Mouse (Mus musculus): ENCODE measurements around the gene Ctnna3. TPM values are rescaled to one million over a fixed set of nuclear protein-coding genes. Genes with fewer than 3 reads are reported as not detected.
A peak's percentile ranks its signal among the peaks of the same experiment; 100 is the strongest.

The Ctnna3 gene
- polyA plus RNA-seq, 1 experiment from 2014 or later = 1.7 TPM

DNA sequence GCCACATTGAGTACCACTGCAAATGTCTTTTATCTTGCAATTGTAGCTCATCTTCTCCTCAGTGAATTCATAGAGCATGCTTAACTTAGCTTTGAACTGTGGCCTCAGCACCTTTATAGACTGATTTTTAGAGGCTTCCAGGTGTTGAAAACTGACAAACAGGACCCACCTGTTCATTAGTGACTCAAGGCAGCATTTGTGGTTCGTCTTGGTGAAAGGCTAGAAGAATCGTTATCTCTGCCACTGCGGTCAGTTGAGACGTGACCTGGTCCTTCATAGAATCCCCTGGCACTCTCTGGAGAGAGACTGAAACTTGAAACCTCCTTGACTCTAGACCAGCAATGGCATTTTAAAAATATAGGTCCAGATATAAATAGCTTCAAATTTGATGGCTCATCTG is 96.1 kb downstream of the Ctnna3 start:
- DNase-seq (ENCODE audit: low spot score) (no peak), ATAC-seq (replicated peaks; ENCODE audit: low FRiP score, low TSS enrichment, low read depth) (no peak)
- no peak overlapping the region for H3K9ac ChIP-seq (ENCODE audit: low read length)
- H3K9me3 ChIP-seq (ENCODE audit: control insufficient read depth, low read length) = no peaks in the 10 kb centered on the region
- H3K4me3 ChIP-seq (ENCODE audit: low read depth, low read length) = no peak overlapping the region
- no peaks in the 10 kb centered on the region for H3K36me3 ChIP-seq (ENCODE audit: control insufficient read depth, insufficient read depth, low read length)
- H3K27me3 ChIP-seq (replicated peaks; ENCODE audit: control insufficient read depth, insufficient read depth, low read length) = no peaks in the 10 kb centered on the region
- no peak overlapping the region for H3K27ac ChIP-seq (ENCODE audit: low read depth)
- no peak overlapping the region for H3K4me2 ChIP-seq (ENCODE audit: low read length)
- WGBS = 70% methylated on average over 4 of the region's 4 CpGs
- no peaks in the 10 kb centered on the region for H3K4me1 ChIP-seq (replicated peaks; ENCODE audit: control insufficient read depth, insufficient read depth, low read length)

DNA sequence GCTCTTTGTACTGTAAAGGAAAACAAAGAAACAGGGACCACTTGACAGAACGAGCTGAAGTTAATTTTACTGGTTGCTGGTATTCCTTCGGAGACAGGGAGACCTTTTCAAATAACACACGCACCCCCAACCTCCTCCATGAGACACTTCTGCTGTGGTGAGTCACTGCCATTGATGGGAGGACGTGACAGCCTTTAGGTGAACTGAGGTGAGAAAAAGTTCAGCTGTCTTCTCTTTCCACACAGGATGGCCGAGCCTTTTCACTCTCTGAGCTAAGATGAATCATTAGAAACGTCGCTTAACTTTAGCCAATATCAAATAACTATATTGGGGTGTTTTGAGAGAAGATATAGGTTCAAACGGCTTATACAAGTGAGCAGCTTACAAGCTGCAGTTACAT is 102.5 kb downstream of the Ctnna3 start:
- WGBS = 70% methylated on average over 8 of the region's 8 CpGs

DNA sequence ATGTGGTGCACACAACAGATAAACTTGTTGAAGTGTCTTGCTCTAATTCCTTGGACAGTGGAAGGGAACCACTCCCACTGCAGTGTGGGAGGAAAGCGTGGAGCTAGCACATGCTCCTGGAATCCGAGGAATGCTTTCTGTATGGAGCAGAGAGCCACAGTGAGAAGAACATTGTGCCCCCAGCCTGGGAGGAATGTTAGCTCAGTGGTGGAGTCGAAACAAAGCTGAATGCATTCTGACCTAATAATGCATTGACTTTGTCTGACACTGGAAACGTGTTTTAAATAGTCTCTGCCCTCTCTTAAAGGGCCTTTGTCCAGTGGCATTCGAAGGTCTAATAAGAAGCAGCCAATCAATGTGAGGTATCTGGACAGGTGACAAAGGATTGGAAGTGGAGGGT is 111.9 kb downstream of the Ctnna3 start:
- H3K27ac ChIP-seq (ENCODE audit: low read depth) = peak overlapping the region; percentile 54; the same call in 1 of the 2 replicates
- no peak overlapping the region for H3K4me2 ChIP-seq (ENCODE audit: low read length)
- H3K9ac ChIP-seq (ENCODE audit: low read length) = no peak overlapping the region
- H3K36me3 ChIP-seq (ENCODE audit: control insufficient read depth, insufficient read depth, low read length) = no peaks in the 10 kb centered on the region
- no peaks in the 10 kb centered on the region for H3K9me3 ChIP-seq (ENCODE audit: control insufficient read depth, low read length)
- DNase-seq (ENCODE audit: low spot score) (peak; percentile 54), ATAC-seq (replicated peaks; ENCODE audit: low FRiP score, low TSS enrichment, low read depth) (0 out of 2 replicates have a peak, but pooled peaks have one; percentile 47)
- H3K27me3 ChIP-seq (replicated peaks; ENCODE audit: control insufficient read depth, insufficient read depth, low read length) = no peaks in the 10 kb centered on the region
- H3K4me1 ChIP-seq (replicated peaks; ENCODE audit: control insufficient read depth, insufficient read depth, low read length) = no peaks in the 10 kb centered on the region; the same call in 1 of the 2 replicates
- no peak overlapping the region for H3K4me3 ChIP-seq (ENCODE audit: low read depth, low read length)
- 17% methylated on average over 5 of the region's 5 CpGs for WGBS

More for the DNA sequence above, 102.5 kb downstream of the Ctnna3 start:
- H3K9me3 ChIP-seq (ENCODE audit: control insufficient read depth, low read length) = no peaks in the 10 kb centered on the region
- ATAC-seq (replicated peaks; ENCODE audit: low FRiP score, low TSS enrichment, low read depth) (no peak), DNase-seq (ENCODE audit: low spot score) (no peak)
- H3K4me2 ChIP-seq (ENCODE audit: low read length) = no peak overlapping the region
- no peaks in the 10 kb centered on the region for H3K27me3 ChIP-seq (replicated peaks; ENCODE audit: control insufficient read depth, insufficient read depth, low read length)
- H3K4me1 ChIP-seq (replicated peaks; ENCODE audit: control insufficient read depth, insufficient read depth, low read length) = no peaks in the 10 kb centered on the region
- H3K27ac ChIP-seq (ENCODE audit: low read depth) = no peak overlapping the region
- no peak overlapping the region for H3K4me3 ChIP-seq (ENCODE audit: low read depth, low read length)
- H3K36me3 ChIP-seq (ENCODE audit: control insufficient read depth, insufficient read depth, low read length) = no peaks in the 10 kb centered on the region
- no peak overlapping the region for H3K9ac ChIP-seq (ENCODE audit: low read length)

DNA sequence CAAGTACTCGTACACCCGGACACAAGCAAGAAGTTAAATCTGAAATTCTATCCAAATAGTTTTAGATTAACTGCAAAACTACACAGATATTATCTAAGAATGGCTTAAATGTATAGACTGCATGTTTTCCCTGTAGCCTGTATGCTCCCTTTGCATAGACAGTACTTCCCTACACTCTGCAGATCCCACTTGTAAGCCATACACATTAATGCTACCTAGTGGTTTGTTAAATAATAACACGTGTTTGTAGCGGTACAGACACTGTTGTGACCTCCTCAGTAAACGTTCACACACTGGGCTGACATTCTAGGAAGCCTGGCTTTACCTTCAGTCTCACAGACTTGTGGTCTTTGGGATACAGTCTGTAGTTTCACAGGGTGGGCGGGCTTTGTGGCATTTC is 112.6 kb downstream of the Ctnna3 start:
- Histone ChIP-seq H3K27me3 (replicated peaks; ENCODE audit: control insufficient read depth, insufficient read depth, low read length) (no peaks in the 10 kb centered on the region), H3K36me3 (ENCODE audit: control insufficient read depth, insufficient read depth, low read length) (no peaks in the 10 kb centered on the region), H3K4me2 (ENCODE audit: low read length) (no peak overlapping the region), H3K4me3 (ENCODE audit: low read depth, low read length) (no peak overlapping the region), H3K27ac (ENCODE audit: low read depth) (no peak overlapping the region), H3K4me1 (replicated peaks; ENCODE audit: control insufficient read depth, insufficient read depth, low read length) (no peaks in the 10 kb centered on the region; the same call in 1 of the 2 replicates), H3K9me3 (ENCODE audit: control insufficient read depth, low read length) (no peaks in the 10 kb centered on the region), H3K9ac (ENCODE audit: low read length) (no peak overlapping the region)
- ATAC-seq (replicated peaks; ENCODE audit: low FRiP score, low TSS enrichment, low read depth) = no peak
- DNase-seq (ENCODE audit: low spot score) = no peak
- WGBS = 57% methylated on average over 6 of the region's 6 CpGs

DNA sequence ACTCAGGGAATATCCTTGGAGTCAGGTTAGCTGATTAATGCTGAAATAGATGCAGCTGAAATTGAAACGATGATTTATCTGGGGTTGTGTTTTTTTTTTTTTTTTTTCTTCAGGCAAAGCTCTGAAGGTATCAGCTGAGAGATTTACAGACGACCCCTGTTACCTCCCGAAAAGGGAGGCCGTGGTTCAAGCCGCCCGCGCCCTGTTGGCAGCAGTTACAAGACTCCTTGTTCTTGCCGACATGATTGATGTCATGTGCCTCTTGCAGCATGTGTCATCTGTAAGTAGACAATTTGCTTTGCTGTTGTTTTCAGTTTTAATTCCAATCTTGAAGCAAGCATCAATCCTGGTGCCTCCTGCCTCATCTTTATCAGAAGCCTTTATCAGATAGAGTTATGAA is 136.8 kb downstream of the Ctnna3 start:
- Histone ChIP-seq H3K27me3 (replicated peaks; ENCODE audit: control insufficient read depth, insufficient read depth, low read length) (no peaks in the 10 kb centered on the region), H3K27ac (ENCODE audit: low read depth) (no peak overlapping the region), H3K9me3 (ENCODE audit: control insufficient read depth, low read length) (no peaks in the 10 kb centered on the region), H3K4me1 (replicated peaks; ENCODE audit: control insufficient read depth, insufficient read depth, low read length) (no peaks in the 10 kb centered on the region), H3K4me3 (ENCODE audit: low read depth, low read length) (no peak overlapping the region), H3K9ac (ENCODE audit: low read length) (no peak overlapping the region), H3K36me3 (ENCODE audit: control insufficient read depth, insufficient read depth, low read length) (no peaks in the 10 kb centered on the region), H3K4me2 (ENCODE audit: low read length) (no peak overlapping the region)
- ATAC-seq (replicated peaks; ENCODE audit: low FRiP score, low TSS enrichment, low read depth) (no peak), DNase-seq (ENCODE audit: low spot score) (no peak)
- WGBS = 87% methylated on average over 8 of the region's 8 CpGs

DNA sequence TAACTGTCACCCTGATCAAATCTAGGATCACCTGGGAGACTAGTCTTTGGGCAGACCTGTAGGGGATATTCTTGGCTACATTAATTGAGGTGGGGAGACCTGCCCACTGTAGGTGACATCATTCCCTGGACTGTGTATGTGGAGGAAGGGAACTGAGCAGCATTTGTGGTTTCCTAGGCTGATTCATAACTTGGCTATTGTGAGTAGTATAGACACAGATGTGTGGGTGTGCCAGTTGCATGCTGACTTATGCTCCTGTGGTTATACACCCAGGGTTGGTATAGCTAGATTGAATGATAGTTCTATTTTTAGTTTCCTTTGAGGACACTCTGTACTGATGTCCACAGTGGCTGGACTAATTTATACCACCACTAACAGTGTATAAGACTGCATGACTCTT is 141.7 kb downstream of the Ctnna3 start:
- Histone ChIP-seq H3K27ac (ENCODE audit: low read depth) (no peak overlapping the region), H3K36me3 (ENCODE audit: control insufficient read depth, insufficient read depth, low read length) (no peaks in the 10 kb centered on the region), H3K9ac (ENCODE audit: low read length) (no peak overlapping the region), H3K4me2 (ENCODE audit: low read length) (no peak overlapping the region), H3K4me3 (ENCODE audit: low read depth, low read length) (no peak overlapping the region), H3K9me3 (ENCODE audit: control insufficient read depth, low read length) (no peaks in the 10 kb centered on the region), H3K27me3 (replicated peaks; ENCODE audit: control insufficient read depth, insufficient read depth, low read length) (no peaks in the 10 kb centered on the region), H3K4me1 (replicated peaks; ENCODE audit: control insufficient read depth, insufficient read depth, low read length) (no peaks in the 10 kb centered on the region)
- DNase-seq (ENCODE audit: low spot score) (no peak), ATAC-seq (replicated peaks; ENCODE audit: low FRiP score, low TSS enrichment, low read depth) (no peak)

DNA sequence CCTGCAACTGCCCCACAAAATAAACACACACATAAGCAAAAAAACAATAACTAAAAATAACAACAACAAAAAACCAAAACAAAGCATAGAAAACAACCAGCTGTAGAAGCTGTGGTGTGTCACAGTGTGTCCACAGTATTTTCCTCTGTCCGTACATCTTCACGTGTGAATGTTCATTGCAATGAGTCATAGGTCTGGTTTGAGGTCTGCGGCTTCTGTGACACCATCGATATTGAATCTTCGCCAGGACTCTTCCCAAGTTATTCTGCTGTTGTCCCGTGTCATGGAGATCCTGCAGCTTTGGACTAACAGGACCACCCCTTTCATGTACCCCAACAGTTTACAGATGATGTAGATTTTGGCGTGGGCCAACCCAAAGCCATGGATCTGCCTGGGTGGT is 143.0 kb downstream of the Ctnna3 start:
- Histone ChIP-seq H3K4me3 (ENCODE audit: low read depth, low read length) (no peak overlapping the region), H3K9me3 (ENCODE audit: control insufficient read depth, low read length) (no peaks in the 10 kb centered on the region), H3K27me3 (replicated peaks; ENCODE audit: control insufficient read depth, insufficient read depth, low read length) (no peaks in the 10 kb centered on the region), H3K9ac (ENCODE audit: low read length) (no peak overlapping the region), H3K27ac (ENCODE audit: low read depth) (no peak overlapping the region), H3K4me2 (ENCODE audit: low read length) (no peak overlapping the region), H3K4me1 (replicated peaks; ENCODE audit: control insufficient read depth, insufficient read depth, low read length) (no peaks in the 10 kb centered on the region), H3K36me3 (ENCODE audit: control insufficient read depth, insufficient read depth, low read length) (no peaks in the 10 kb centered on the region)
- ATAC-seq (replicated peaks; ENCODE audit: low FRiP score, low TSS enrichment, low read depth) (no peak), DNase-seq (ENCODE audit: low spot score) (no peak)
- 88% methylated on average over 7 of the region's 7 CpGs for whole genome bisulfite sequencing

DNA sequence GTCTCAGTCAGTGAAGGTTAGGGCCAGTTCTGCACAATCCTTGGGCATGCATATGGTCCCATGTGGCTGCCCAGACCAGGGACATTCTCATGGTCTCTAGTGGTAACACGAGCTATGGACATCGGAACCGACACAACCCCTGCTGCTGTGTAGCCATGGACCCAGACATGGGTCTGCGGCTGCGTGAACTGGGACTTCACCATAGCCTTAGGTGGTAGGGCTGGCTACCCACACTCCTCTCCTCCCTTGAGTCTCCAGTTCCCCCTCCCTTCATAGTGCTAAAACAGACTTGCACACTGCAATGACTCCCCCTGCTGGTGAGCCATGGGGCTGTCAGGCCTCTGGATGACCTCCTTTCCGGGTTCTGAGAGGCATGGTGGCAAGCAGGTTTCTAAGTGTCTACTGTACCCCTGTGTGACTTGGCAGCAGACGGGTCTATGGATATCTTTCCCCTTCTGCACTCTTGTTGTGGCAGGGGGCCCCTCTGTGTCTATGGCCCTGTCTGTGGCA is 144.3 kb downstream of the Ctnna3 start:
- ATAC-seq (replicated peaks; ENCODE audit: low FRiP score, low TSS enrichment, low read depth) (no peak), DNase-seq (ENCODE audit: low spot score) (no peak)
- Histone ChIP-seq H3K9ac (ENCODE audit: low read length) (no peak overlapping the region), H3K4me3 (ENCODE audit: low read depth, low read length) (no peak overlapping the region), H3K9me3 (ENCODE audit: control insufficient read depth, low read length) (no peaks in the 10 kb centered on the region), H3K36me3 (ENCODE audit: control insufficient read depth, insufficient read depth, low read length) (no peaks in the 10 kb centered on the region), H3K27ac (ENCODE audit: low read depth) (no peak overlapping the region), H3K4me2 (ENCODE audit: low read length) (no peak overlapping the region), H3K27me3 (replicated peaks; ENCODE audit: control insufficient read depth, insufficient read depth, low read length) (no peaks in the 10 kb centered on the region), H3K4me1 (replicated peaks; ENCODE audit: control insufficient read depth, insufficient read depth, low read length) (no peaks in the 10 kb centered on the region)
- 85% methylated on average over 7 of the region's 7 CpGs for WGBS

DNA sequence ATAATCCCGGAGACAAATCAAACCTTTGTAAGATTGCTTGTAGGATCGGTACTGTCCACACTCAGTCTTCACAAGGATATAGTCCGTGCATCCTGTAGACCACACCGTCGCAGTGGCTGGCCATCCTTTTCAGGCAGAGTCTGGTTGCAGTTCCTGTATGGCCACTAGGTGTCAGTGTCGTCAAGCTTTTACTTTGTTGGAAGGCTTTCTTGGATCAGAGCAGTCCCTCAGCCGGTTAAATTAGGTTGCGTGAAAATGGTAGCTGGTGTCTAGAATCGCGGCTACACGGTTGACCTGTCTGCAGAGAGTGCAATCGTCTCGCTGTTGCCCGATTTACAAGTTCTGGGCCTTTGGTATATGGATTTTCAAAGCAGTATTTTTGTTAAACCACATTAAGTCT is 152.7 kb downstream of the Ctnna3 start:
- no peak overlapping the region for H3K4me2 ChIP-seq (ENCODE audit: low read length)
- H3K9me3 ChIP-seq (ENCODE audit: control insufficient read depth, low read length) = no peaks in the 10 kb centered on the region
- no peaks in the 10 kb centered on the region for H3K36me3 ChIP-seq (ENCODE audit: control insufficient read depth, insufficient read depth, low read length)
- ATAC-seq (replicated peaks; ENCODE audit: low FRiP score, low TSS enrichment, low read depth) (peak; percentile 76; the same call in 1 of the 2 replicates), DNase-seq (ENCODE audit: low spot score) (peak; percentile 94)
- 10% methylated on average over 14 of the region's 14 CpGs for WGBS
- H3K27ac ChIP-seq (ENCODE audit: low read depth) = no peak overlapping the region
- no peak overlapping the region for H3K4me3 ChIP-seq (ENCODE audit: low read depth, low read length)
- H3K9ac ChIP-seq (ENCODE audit: low read length) = no peak overlapping the region
- no peaks in the 10 kb centered on the region for H3K4me1 ChIP-seq (replicated peaks; ENCODE audit: control insufficient read depth, insufficient read depth, low read length)
- no peaks in the 10 kb centered on the region for H3K27me3 ChIP-seq (replicated peaks; ENCODE audit: control insufficient read depth, insufficient read depth, low read length)
